Mouse (Mus musculus) testis, adult 2 months (tissue): ENCODE results near the gene Bmp7.

Experiments
- CTCF ChIP-seq: fragments of 200-500 bp; IDR thresholded peaks from 2 replicates; pipeline ENCODE4 v1.5.1; 2012; ENCODE audit warnings: low read depth, mild to moderate bottlenecking, inconsistent platforms, low read length, moderate library complexity; ENCODE audit not compliant: control insufficient read depth, insufficient read depth, insufficient replicate concordance
- POLR2A ChIP-seq: fragments of 200-500 bp; IDR thresholded peaks from 2 replicates; pipeline ENCODE4 v1.6.1; 2012; ENCODE audit warnings: low read depth, mild to moderate bottlenecking, inconsistent platforms, low read length, moderate library complexity; ENCODE audit not compliant: control insufficient read depth

GRCm38 (mm10) chr2:172949051-172949450, 8.9 kb upstream of the Bmp7 start:
- TF ChIP-seq CTCF: peak; percentile 32; the same call in 1 of the 2 replicates
- TF ChIP-seq POLR2A: no peak
